Mouse (Mus musculus): ENCODE data around the gene Unc5a.

GRCm38 (mm10) chr13:54988181-54988760 lies 39.1 kb downstream of the Unc5a start:
- TF ChIP-seq CTCF (IDR thresholded peaks at IDR 0.05; ENCODE audit: low read depth, low read length), result no peak
- no peak for TF ChIP-seq GATA1 (IDR thresholded peaks at IDR 0.05; ENCODE audit: borderline replicate concordance, low read length)
